Mouse (Mus musculus) E14TG2a.4 (cell line): ENCODE data around the gene Tmem100.

Source experiments
- H3K27me3 ChIP-seq: 2 replicates; pipeline ENCODE4 v1.6.1; 2014; ENCODE audit warnings: low read length, control low read depth; ENCODE audit not compliant: insufficient read depth
- H3K36me3 ChIP-seq: 2 replicates; pipeline ENCODE4 v1.6.1; 2014; ENCODE audit warnings: low read length, control low read depth; ENCODE audit not compliant: insufficient read depth
- H3K4me1 ChIP-seq: replicated peaks from 2 replicates; pipeline ENCODE4 v1.6.1; 2014; ENCODE audit warnings: low read depth, low read length, control low read depth
- H3K4me3 ChIP-seq: replicated peaks from 2 replicates; pipeline ENCODE4 v1.5.1; 2014; ENCODE audit warnings: mild to moderate bottlenecking, low read length
- H3K9me3 ChIP-seq: 2 replicates; pipeline ENCODE4 v1.6.1; 2014; ENCODE audit warnings: low read length, control low read depth
- CTCF ChIP-seq: conservative IDR thresholded peaks from 2 replicates; pipeline ENCODE4 v1.5.1; 2014; ENCODE audit warnings: low read length
- NANOG ChIP-seq: IDR thresholded peaks from 2 replicates; pipeline ENCODE4 v1.6.1; 2014; ENCODE audit warnings: borderline replicate concordance, low read length, mixed read lengths
- POU5F1 ChIP-seq: IDR thresholded peaks from 2 replicates; pipeline ENCODE4 v1.6.1; 2014; ENCODE audit warnings: low read length, borderline replicate concordance

Gene Tmem100

GRCm38 (mm10) chr11:90028746-90029145, 1.4 kb upstream of the Tmem100 start:
- TF ChIP-seq CTCF (no peak), POU5F1 (no peak), NANOG (no peak)
- Histone ChIP-seq H3K9me3 (peaks cover 14% of the 10 kb centered on the region), H3K4me1 (peaks cover 24% of the 10 kb centered on the region), H3K36me3 (no peaks in the 10 kb centered on the region), H3K4me3 (no peak overlapping the region), H3K27me3 (peaks cover 47% of the 10 kb centered on the region)

GRCm38 (mm10) chr11:90029354-90029753, 794 bp upstream of the Tmem100 start:
- TF ChIP-seq NANOG = no peak
- Histone ChIP-seq H3K36me3 (no peaks in the 10 kb centered on the region), H3K4me3 (no peak overlapping the region), H3K4me1 (peaks cover 24% of the 10 kb centered on the region), H3K27me3 (peaks cover 47% of the 10 kb centered on the region), H3K9me3 (peaks cover 9% of the 10 kb centered on the region)

GRCm38 (mm10) chr11:90030557-90030956, 409 bp downstream of the Tmem100 start:
- peaks cover 24% of the 10 kb centered on the region for H3K4me1 ChIP-seq
- H3K4me3 ChIP-seq = peak overlapping the region; percentile 41
- no peaks in the 10 kb centered on the region for H3K36me3 ChIP-seq
- no peak for TF ChIP-seq CTCF
- no peak for TF ChIP-seq POU5F1
- TF ChIP-seq NANOG = no peak
- H3K9me3 ChIP-seq = no peaks in the 10 kb centered on the region
- peaks cover 57% of the 10 kb centered on the region for H3K27me3 ChIP-seq

GRCm38 (mm10) chr11:90031076-90031475, 928 bp downstream of the Tmem100 start:
- H3K36me3 ChIP-seq = no peaks in the 10 kb centered on the region
- peaks cover 57% of the 10 kb centered on the region for H3K27me3 ChIP-seq
- TF ChIP-seq CTCF (no peak), POU5F1 (no peak), NANOG (no peak)
- H3K4me1 ChIP-seq = peaks cover 24% of the 10 kb centered on the region
- H3K9me3 ChIP-seq = no peaks in the 10 kb centered on the region
- H3K4me3 ChIP-seq = peak overlapping the region; percentile 41; the same call in 1 of the 2 replicates

- H3K4me1 ChIP-seq = peaks cover 24% of the 10 kb centered on the region
- no peaks in the 10 kb centered on the region for H3K9me3 ChIP-seq
- TF ChIP-seq NANOG (no peak), POU5F1 (no peak), CTCF (no peak)
- H3K27me3 ChIP-seq = peaks cover 50% of the 10 kb centered on the region
- H3K4me3 ChIP-seq = no peak overlapping the region
- no peaks in the 10 kb centered on the region for H3K36me3 ChIP-seq
These were observed 2.7 kb downstream of the Tmem100 start for GRCm38 (mm10) chr11:90032807-90033206.

GRCm38 (mm10) chr11:90033442-90033841, 3.3 kb downstream of the Tmem100 start:
- H3K4me3 ChIP-seq = no peak overlapping the region
- TF ChIP-seq CTCF = no peak
- no peak for TF ChIP-seq NANOG
- no peak for TF ChIP-seq POU5F1

GRCm38 (mm10) chr11:90034646-90035045, 4.5 kb downstream of the Tmem100 start:
- Histone ChIP-seq H3K27me3 (peaks cover 36% of the 10 kb centered on the region), H3K36me3 (no peaks in the 10 kb centered on the region), H3K4me1 (peaks cover 19% of the 10 kb centered on the region), H3K9me3 (no peaks in the 10 kb centered on the region), H3K4me3 (no peak overlapping the region)
- TF ChIP-seq NANOG = no peak
- no peak for TF ChIP-seq POU5F1
- TF ChIP-seq CTCF = no peak

More at GRCm38 (mm10) chr11:90033442-90033841, 3.3 kb downstream of the Tmem100 start:
- Histone ChIP-seq H3K27me3 (peaks cover 43% of the 10 kb centered on the region), H3K36me3 (no peaks in the 10 kb centered on the region), H3K4me1 (peaks cover 24% of the 10 kb centered on the region), H3K9me3 (no peaks in the 10 kb centered on the region)

- TF ChIP-seq CTCF (no peak), NANOG (no peak), POU5F1 (no peak)
- Histone ChIP-seq H3K4me3 (no peak overlapping the region), H3K4me1 (peaks cover 11% of the 10 kb centered on the region), H3K27me3 (peaks cover 34% of the 10 kb centered on the region), H3K36me3 (no peaks in the 10 kb centered on the region), H3K9me3 (no peaks in the 10 kb centered on the region)
These were observed 5.4 kb downstream of the Tmem100 start for GRCm38 (mm10) chr11:90035532-90035931.

- Histone ChIP-seq H3K9me3 (no peaks in the 10 kb centered on the region), H3K36me3 (no peaks in the 10 kb centered on the region), H3K4me3 (no peak overlapping the region), H3K4me1 (peaks cover 4% of the 10 kb centered on the region; the same call in 1 of the 2 replicates), H3K27me3 (peaks cover 30% of the 10 kb centered on the region)
- TF ChIP-seq POU5F1 (no peak), CTCF (peak; percentile 68), NANOG (no peak)
These were observed 6.3 kb downstream of the Tmem100 start for GRCm38 (mm10) chr11:90036416-90036815.
